Mouse (Mus musculus) spleen, adult 2 months (tissue): Measurements from ENCODE around the gene Lbhd2. TPM values are rescaled to one million over a fixed set of nuclear protein-coding genes. Genes with fewer than 3 reads are reported as not detected.

Experiments
- DNase-seq, 2 experiments: peaks; one replicate each; pipeline versions ENCODE4 v3.0.0 to v3.0.0-alpha.2; 2012 to 2021; ENCODE audit warnings: low spot score in 2 of 2, low read depth in 1 of 2
- H3K27ac ChIP-seq: fragments of 200-500 bp; 2 replicates; pipeline ENCODE4 v1.5.1; 2012; ENCODE audit warnings: low read length, inconsistent platforms; ENCODE audit not compliant: insufficient read depth
- H3K27me3 ChIP-seq: fragments of 200-500 bp; 2 replicates; pipeline ENCODE4 v1.6.1; 2012; ENCODE audit warnings: mild to moderate bottlenecking, moderate library complexity, low read length, inconsistent platforms; ENCODE audit not compliant: control insufficient read depth, insufficient read depth
- H3K36me3 ChIP-seq: fragments of 200-500 bp; 2 replicates; pipeline ENCODE4 v1.6.1; 2012; ENCODE audit warnings: mild to moderate bottlenecking, low read length, inconsistent platforms; ENCODE audit not compliant: control insufficient read depth, insufficient read depth
- H3K4me1 ChIP-seq: fragments of 200-500 bp; 2 replicates; pipeline ENCODE4 v1.6.1; 2011; ENCODE audit warnings: inconsistent platforms; ENCODE audit not compliant: control insufficient read depth, insufficient read depth, insufficient read length
- H3K4me3 ChIP-seq: fragments of 200-500 bp; 2 replicates; pipeline ENCODE4 v1.5.1; 2011; ENCODE audit warnings: mild to moderate bottlenecking, inconsistent platforms; ENCODE audit not compliant: insufficient read depth, insufficient read length; ENCODE audit errors: extremely low read depth
- CTCF ChIP-seq: fragments of 200-500 bp; IDR thresholded peaks from 2 replicates; pipeline ENCODE4 v1.5.1; 2011; ENCODE audit warnings: mild to moderate bottlenecking, inconsistent platforms; ENCODE audit not compliant: insufficient read depth, insufficient read length, insufficient replicate concordance; ENCODE audit errors: extremely low read depth
- POLR2A ChIP-seq: fragments of 200-500 bp; IDR thresholded peaks from 2 replicates; pipeline ENCODE4 v1.6.1; 2011; ENCODE audit warnings: low read depth, low read length, inconsistent platforms
- WGBS: fragments of 180-500 bp; shearing (Covaris S2); methylation state at CpG from one replicate; pipeline ENCODE4 v1.1.7; 2018; 5-methylcytosine and 5-hydroxymethylcytosine counted together
- polyA plus RNA-seq: library from polyadenylated mRNA; depleted of rRNA; stranded (reverse); fragments of >200 nt; gene quantifications from 2 replicates; pipeline ENCODE4 v1.2.3, GENCODE M21; 2012

Lbhd2 gene
- polyA plus RNA-seq, 1 experiment = 2.0 TPM

DNA sequence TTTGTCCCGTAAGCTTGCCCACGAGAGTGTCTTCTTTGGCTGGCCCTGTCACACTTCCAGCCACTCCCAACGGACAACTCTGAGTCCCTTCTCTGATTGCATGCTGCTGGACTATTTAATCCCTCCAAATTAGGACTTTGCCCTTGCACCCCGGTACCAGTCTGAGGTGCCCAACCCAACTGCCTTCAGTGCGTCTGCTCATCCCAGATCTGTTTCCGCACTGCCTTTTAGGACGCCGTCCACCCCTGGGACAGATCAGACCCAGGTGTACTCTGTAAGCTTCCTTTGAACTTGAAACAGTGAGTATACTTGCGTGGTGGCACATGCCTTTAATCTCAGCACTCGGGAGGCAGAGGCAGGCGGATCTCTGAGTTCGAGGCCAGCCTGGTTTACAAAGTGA, 27.8 kb upstream of the Lbhd2 start:
- Histone ChIP-seq H3K4me1 (peaks cover 10% of the 10 kb centered on the region), H3K27ac (no peak overlapping the region), H3K36me3 (no peaks in the 10 kb centered on the region), H3K27me3 (peaks cover 10% of the 10 kb centered on the region), H3K4me3 (no peak overlapping the region)
- WGBS = 71% methylated on average over 12 of the region's 12 CpGs
- DNase-seq = no peak
- TF ChIP-seq CTCF (no peak), POLR2A (no peak)

DNA sequence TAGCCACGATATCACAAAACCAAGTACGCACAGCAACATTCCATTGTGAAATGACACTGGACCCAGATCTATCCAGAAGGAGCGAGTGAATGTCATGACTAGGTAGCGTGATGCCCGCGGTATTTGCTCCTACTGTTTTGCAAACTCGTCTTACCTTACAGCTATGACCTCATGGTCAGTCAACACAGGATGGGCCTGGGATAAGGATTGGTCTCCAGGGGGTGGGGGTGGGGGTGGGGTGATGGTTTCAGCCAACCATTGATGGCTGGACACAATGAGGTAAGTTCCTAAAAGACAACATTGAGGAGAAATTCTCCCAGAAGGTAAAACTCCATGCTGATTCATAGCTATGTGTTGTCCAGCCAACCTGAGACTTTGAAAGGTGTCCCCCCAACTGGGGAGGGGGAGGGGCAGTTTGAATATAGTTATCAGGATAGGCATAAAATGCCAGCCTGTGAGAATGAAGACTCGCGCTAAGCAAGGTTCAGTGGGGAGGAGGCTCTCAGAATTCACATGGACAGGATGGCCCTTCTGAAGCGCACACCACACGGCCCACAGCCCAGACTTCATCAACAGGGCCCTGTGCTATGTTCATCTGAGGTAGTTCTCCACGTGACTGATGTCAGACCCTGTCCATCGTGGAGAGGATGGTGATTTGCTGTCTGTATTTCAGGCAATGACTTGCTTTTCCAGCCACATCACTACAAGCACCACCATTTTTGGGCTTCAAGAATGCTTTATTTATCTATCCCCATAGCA, 20.5 kb upstream of the Lbhd2 start:
- no peak for DNase-seq
- H3K27me3 ChIP-seq = no peaks in the 10 kb centered on the region
- H3K36me3 ChIP-seq = no peaks in the 10 kb centered on the region
- TF ChIP-seq POLR2A (no peak), CTCF (no peak)
- 80% methylated on average over 13 of the region's 13 CpGs for WGBS
- peak overlapping the region; percentile 16; the same call in 1 of the 2 replicates for H3K27ac ChIP-seq
- no peaks in the 10 kb centered on the region for H3K4me1 ChIP-seq
- H3K4me3 ChIP-seq = no peak overlapping the region

DNA sequence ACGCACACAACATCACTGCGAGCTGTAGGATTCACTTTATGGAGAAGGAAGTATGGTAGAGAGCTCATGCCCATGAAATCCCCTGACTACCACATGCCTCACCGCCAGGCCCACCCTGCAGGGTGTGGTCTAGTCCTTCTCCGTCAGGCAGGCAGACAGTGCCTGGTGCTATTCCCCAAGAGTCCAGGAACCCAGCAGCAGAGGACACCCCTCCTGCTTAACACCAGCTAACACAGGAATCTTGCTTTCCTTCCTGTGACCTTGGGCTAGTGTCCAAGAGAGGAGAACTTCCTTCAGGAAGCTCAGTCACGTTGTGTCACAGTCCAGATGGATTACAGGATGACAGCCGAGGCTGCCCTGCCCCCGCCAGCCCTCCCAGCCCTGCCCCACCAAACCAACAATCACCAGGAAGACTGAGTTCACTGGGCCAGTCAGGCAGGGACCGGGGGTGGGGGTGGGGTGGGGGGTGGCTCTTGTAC, 19.9 kb upstream of the Lbhd2 start:
- TF ChIP-seq POLR2A (no peak), CTCF (no peak)
- DNase-seq = no peak
- no peaks in the 10 kb centered on the region for H3K36me3 ChIP-seq
- 30% methylated on average over 8 of the region's 8 CpGs for WGBS
- no peak overlapping the region for H3K4me3 ChIP-seq
- peak overlapping the region; percentile 16; the same call in 1 of the 2 replicates for H3K27ac ChIP-seq
- H3K4me1 ChIP-seq = no peaks in the 10 kb centered on the region
- H3K27me3 ChIP-seq = no peaks in the 10 kb centered on the region

DNA sequence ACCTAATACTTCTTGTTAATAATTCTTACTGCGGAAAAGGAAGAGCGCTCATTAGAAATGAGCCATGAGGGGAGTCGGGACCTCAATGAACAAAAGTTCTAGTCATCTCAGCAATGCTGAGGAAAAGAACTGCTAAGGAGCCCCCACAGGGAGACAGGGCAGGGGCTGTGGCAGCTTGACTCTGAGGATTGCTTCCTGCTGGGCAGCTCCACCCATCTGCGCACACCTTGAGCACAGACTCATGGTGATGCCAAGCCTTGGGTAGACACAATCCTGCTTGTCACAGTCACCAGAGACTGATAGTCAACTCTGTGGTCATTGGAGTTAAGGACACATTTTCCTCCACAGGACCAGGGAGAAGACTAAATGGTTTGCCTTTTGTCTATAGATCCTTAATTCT, 19.5 kb upstream of the Lbhd2 start:
- DNase-seq = no peak
- TF ChIP-seq CTCF (no peak), POLR2A (no peak)
- no peaks in the 10 kb centered on the region for H3K36me3 ChIP-seq
- no peaks in the 10 kb centered on the region for H3K4me1 ChIP-seq
- no peaks in the 10 kb centered on the region for H3K27me3 ChIP-seq
- WGBS = 89% methylated on average over 4 of the region's 4 CpGs
- H3K27ac ChIP-seq = no peak overlapping the region
- H3K4me3 ChIP-seq = no peak overlapping the region

DNA sequence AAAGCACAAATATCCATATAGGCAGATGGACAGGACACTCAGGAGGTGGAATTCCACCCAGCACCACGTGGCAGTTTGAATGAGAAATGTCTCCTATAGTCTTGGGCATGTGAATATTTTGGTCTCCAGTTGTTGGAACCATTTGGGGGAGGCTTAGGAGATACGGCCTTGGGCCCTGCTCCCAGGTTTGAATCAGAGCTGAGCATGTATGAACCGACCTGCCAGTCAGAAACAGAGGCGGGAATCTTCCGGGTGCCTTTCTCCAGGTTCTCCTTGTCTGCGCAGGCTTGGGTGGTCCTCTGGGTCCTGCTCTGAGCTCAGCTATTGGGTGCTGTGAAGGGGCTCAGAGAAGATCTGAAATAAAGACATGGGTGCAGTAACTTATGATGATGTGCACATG, 12.6 kb upstream of the Lbhd2 start:
- H3K27ac ChIP-seq = no peak overlapping the region
- DNase-seq = no peak
- H3K4me1 ChIP-seq = no peaks in the 10 kb centered on the region
- no peaks in the 10 kb centered on the region for H3K27me3 ChIP-seq
- TF ChIP-seq POLR2A (no peak), CTCF (no peak)
- 83% methylated on average over 6 of the region's 6 CpGs for WGBS
- H3K36me3 ChIP-seq = no peaks in the 10 kb centered on the region
- no peak overlapping the region for H3K4me3 ChIP-seq

DNA sequence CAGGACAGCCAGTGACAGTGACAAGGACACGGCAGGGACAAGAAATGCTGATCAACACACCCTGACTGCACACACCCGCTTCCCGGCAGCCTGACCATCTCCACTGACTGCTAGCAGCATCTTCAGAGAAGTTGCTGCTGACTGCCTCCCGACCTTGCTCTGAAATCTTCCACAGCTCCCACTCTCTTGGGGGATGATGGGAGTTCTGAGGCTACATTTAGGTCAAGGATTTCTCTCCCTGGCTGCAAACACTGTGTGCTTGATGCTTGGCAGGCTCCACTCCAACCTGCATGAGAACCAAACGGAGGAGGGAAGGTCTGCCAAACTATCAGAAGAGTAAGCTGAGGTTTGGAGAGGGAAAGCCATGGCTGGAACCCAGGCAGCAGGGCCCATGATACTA, 9.6 kb upstream of the Lbhd2 start:
- Histone ChIP-seq H3K36me3 (no peaks in the 10 kb centered on the region), H3K4me3 (no peak overlapping the region), H3K4me1 (no peaks in the 10 kb centered on the region), H3K27me3 (no peaks in the 10 kb centered on the region), H3K27ac (no peak overlapping the region)
- DNase-seq = no peak
- WGBS = 79% methylated on average over 5 of the region's 5 CpGs
- TF ChIP-seq POLR2A (no peak), CTCF (no peak)

DNA sequence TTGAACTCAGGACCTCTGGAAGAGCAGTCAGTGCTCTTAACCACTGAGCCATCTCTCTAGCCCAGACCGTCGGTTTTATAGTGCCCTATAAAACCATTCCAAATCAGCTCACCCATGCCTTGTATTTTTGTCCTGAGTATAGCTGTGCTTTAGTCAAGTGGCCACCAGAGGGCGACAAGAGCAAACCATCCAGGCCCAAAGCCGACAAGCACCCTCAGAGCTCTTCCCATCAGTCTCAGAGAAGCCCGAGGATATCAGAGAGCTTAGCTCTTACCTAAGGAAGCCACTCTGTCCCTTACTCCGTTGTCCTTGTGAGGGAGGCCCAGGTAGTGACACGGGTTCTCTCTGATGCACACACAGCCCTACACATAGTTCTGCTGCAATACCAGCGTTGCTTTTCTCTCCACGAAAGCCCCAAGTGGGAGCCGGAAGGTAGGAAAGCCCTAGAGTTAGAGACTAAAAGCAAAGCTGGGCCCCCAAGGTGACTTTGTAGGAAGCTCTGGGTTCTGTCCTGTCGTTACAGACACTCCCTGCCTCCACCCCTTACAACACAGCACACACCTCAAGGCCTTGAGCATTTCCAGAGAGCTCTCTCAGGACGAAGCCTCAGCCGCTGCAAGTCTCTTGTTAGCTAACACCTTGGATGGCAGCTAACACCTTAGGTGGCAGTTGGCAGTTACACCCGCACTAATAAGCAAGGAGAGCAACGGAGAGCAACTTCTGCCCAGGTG, 5.0 kb upstream of the Lbhd2 start:
- DNase-seq = peak in 1 of 2 experiments; percentile 40
- peak; percentile 80; the same call in 1 of the 2 replicates for TF ChIP-seq CTCF
- no peak for TF ChIP-seq POLR2A
- Histone ChIP-seq H3K4me1 (no peaks in the 10 kb centered on the region), H3K27ac (no peak overlapping the region), H3K27me3 (0 out of 2 replicates have a peak, but pooled peaks cover 3% of the 10 kb centered on the region), H3K4me3 (no peak overlapping the region), H3K36me3 (no peaks in the 10 kb centered on the region)
- 31% methylated on average over 15 of the region's 15 CpGs for WGBS
